Mouse (Mus musculus) lung, postnatal 0 days (tissue): ENCODE data around the gene Serpina6.

Source experiments
- CTCF ChIP-seq: IDR thresholded peaks from 2 replicates; pipeline ENCODE4 v1.5.1; 2016; ENCODE audit warnings: antibody characterized with exemption, mild to moderate bottlenecking
- EP300 ChIP-seq: IDR thresholded peaks from 2 replicates; pipeline ENCODE4 v1.6.1; 2016; ENCODE audit warnings: antibody characterized with exemption, mild to moderate bottlenecking, control low read depth

GRCm38 (mm10) chr12:103634430-103634829 lies 22.6 kb downstream of the Serpina6 start:
- TF ChIP-seq CTCF (no peak), EP300 (no peak)
